Mouse (Mus musculus) cortical plate, adult 2 months (tissue): ENCODE measurements around the gene Tssc4.

Source experiments
- CTCF ChIP-seq: fragments of 200-500 bp; IDR thresholded peaks from 2 replicates; pipeline ENCODE4 v1.5.1; 2011; ENCODE audit warnings: mild to moderate bottlenecking, control low read depth, low read length; ENCODE audit not compliant: insufficient read depth; ENCODE audit errors: extremely low read depth
- POLR2A ChIP-seq: fragments of 200-500 bp; IDR thresholded peaks from 2 replicates; pipeline ENCODE4 v1.6.1; 2011; ENCODE audit warnings: mild to moderate bottlenecking, low read length, control low read depth; ENCODE audit not compliant: insufficient read depth; ENCODE audit errors: extremely low read depth

- TF ChIP-seq CTCF = no peak
- TF ChIP-seq POLR2A = no peak
Observed at GRCm38 (mm10) chr7:143095554-143095907, 26.5 kb downstream of the Tssc4 start.
